Comparison of ENCODE assay signal across 8 mouse cellular contexts in the genomic region with DNA sequence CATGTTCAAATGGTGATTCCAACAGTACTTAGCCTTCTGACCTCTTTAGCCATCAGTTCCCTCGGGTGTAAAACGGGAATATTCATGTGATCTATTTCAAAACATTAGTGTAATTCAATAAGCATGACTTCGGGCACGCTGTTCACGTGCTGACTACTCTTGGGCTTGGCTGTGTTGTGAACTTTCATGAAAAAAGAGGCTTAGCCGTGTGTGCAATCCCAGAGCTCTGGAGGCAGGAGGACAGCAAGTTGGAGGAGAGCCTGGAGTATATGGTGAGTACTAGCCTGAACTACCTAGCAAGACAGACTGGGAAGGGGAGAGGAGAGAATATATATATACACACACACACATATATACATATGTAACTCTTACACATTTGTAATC. TPM values are rescaled to one million over a fixed set of nuclear protein-coding genes. Genes with fewer than 3 reads are reported as not detected.
DNase-seq lines count a peak whose midpoint lies in the region; ATAC-seq and TF ChIP-seq lines count a peak whose summit lies in the region.

No protein-coding gene starts in this region.

- no peak overlapping the region for H3K4me3 ChIP-seq in kidney, postnatal 0 days (replicated peaks; ENCODE audit: low read depth, low read length)
- peak overlapping the region; percentile 92 for H3K4me3 ChIP-seq in embryonic facial prominence, embryonic 10.5 days
- peak overlapping the region; percentile 91 for H3K4me3 ChIP-seq in intestine, embryonic 16.5 days (ENCODE audit: low read length)

- peaks cover 14% of the 10 kb centered on the region; the same call in 1 of the 2 replicates for H3K36me3 ChIP-seq in kidney, postnatal 0 days (ENCODE audit: insufficient read depth, low read length)
- peaks cover 36% of the 10 kb centered on the region for H3K36me3 ChIP-seq in embryonic facial prominence, embryonic 10.5 days (replicated peaks)
- H3K36me3 ChIP-seq in intestine, embryonic 16.5 days (ENCODE audit: control insufficient read depth, insufficient read depth, low read length): peaks cover 7% of the 10 kb centered on the region; the same call in 1 of the 2 replicates

- no peak overlapping the region for H3K27ac ChIP-seq in kidney, postnatal 0 days
- peak overlapping the region; percentile 97 for H3K27ac ChIP-seq in embryonic facial prominence, embryonic 10.5 days (replicated peaks)
- H3K27ac ChIP-seq in intestine, embryonic 16.5 days (ENCODE audit: low read length): no peak overlapping the region

- DNase-seq in kidney, postnatal 0 days (ENCODE audit: low spot score): no peak
- DNase-seq in kidney, postnatal 14 days: no peak
- DNase-seq in embryonic facial prominence, embryonic 10.5 days (ENCODE audit: low spot score): no peak
- peak; percentile 30 for DNase-seq in neural tube, embryonic 10.5 days (ENCODE audit: extremely low spot score, low spot score)
- DNase-seq in right cerebral cortex, adult 2 months (ENCODE audit: low spot score in 2 of 2): no peak
- DNase-seq in cerebellum, adult 11-12 months: no peak
- no peak for DNase-seq in lung, postnatal 4 days

- peak; percentile 7 for ATAC-seq in kidney, postnatal 0 days (replicated peaks; ENCODE audit: low FRiP score, low read depth)
- peak; percentile 30 for ATAC-seq in intestine, embryonic 16.5 days

- H3K9ac ChIP-seq in kidney, postnatal 0 days (ENCODE audit: low read depth, low read length): no peak overlapping the region
- H3K9ac ChIP-seq in intestine, embryonic 16.5 days (ENCODE audit: low read depth, low read length): peak overlapping the region; percentile 40; the same call in 1 of the 2 replicates

- H3K27me3 ChIP-seq in kidney, postnatal 0 days (ENCODE audit: insufficient read depth, low read length): no peaks in the 10 kb centered on the region
- no peaks in the 10 kb centered on the region for H3K27me3 ChIP-seq in embryonic facial prominence, embryonic 10.5 days (replicated peaks; ENCODE audit: low read depth, poor library complexity, severe bottlenecking)
- H3K27me3 ChIP-seq in intestine, embryonic 16.5 days (replicated peaks; ENCODE audit: control insufficient read depth, insufficient read depth, low read length): no peaks in the 10 kb centered on the region

- no peaks in the 10 kb centered on the region for H3K4me1 ChIP-seq in kidney, postnatal 0 days (replicated peaks; ENCODE audit: insufficient read depth, low read length)
- H3K4me1 ChIP-seq in embryonic facial prominence, embryonic 10.5 days: peaks cover 26% of the 10 kb centered on the region
- peaks cover 11% of the 10 kb centered on the region for H3K4me1 ChIP-seq in intestine, embryonic 16.5 days (ENCODE audit: control insufficient read depth, insufficient read depth, low read length)

- H3K9me3 ChIP-seq in kidney, postnatal 0 days (replicated peaks; ENCODE audit: low read length): no peaks in the 10 kb centered on the region
- H3K9me3 ChIP-seq in embryonic facial prominence, embryonic 10.5 days: no peaks in the 10 kb centered on the region
- H3K9me3 ChIP-seq in intestine, embryonic 16.5 days (ENCODE audit: control insufficient read depth, low read length): no peaks in the 10 kb centered on the region

- TF ChIP-seq CTCF in kidney, postnatal 0 days (IDR thresholded peaks at IDR 0.05; ENCODE audit: low read depth): no peak

- H3K4me2 ChIP-seq in kidney, postnatal 0 days (ENCODE audit: low read length): peak overlapping the region; percentile 41
- peak overlapping the region; percentile 44 for H3K4me2 ChIP-seq in intestine, embryonic 16.5 days (ENCODE audit: low read depth, low read length)

- WGBS in kidney, postnatal 0 days: 10% methylated on average over 6 of the region's 6 CpGs
- WGBS in embryonic facial prominence, embryonic 10.5 days: 26% methylated on average over 6 of the region's 6 CpGs
- WGBS in intestine, embryonic 16.5 days: 21% methylated on average over 6 of the region's 6 CpGs

RNA-seq across cellular contexts. Expression of gene Rps3a1, which starts 0.4 kb away (rescaled TPM):
- polyA plus RNA-seq in kidney, postnatal 0 days (2015; fragmentation: Nextera tagmentation; extraction: Ambion mirVana): 1,526 and 1,685 TPM in 2 replicates
- polyA plus RNA-seq in embryonic facial prominence, embryonic 10.5 days (2016; fragmentation: Nextera tagmentation; extraction: Ambion mirVana): 1,198 and 1,219 TPM in 2 replicates
- 1,081 and 1,200 TPM in 2 replicates for polyA plus RNA-seq in intestine, embryonic 16.5 days (2015; fragmentation: Nextera tagmentation; extraction: Ambion mirVana)
